Mouse (Mus musculus): Measurements from ENCODE around the gene Paf1. TPM values are rescaled to one million over a fixed set of nuclear protein-coding genes. Genes with fewer than 3 reads are reported as not detected.
A peak's percentile ranks its signal among the peaks of the same experiment; 100 is the strongest.

The Paf1 gene
- total RNA-seq, 2 experiments from 2014 or later = 89.2 to 146 TPM

DNA sequence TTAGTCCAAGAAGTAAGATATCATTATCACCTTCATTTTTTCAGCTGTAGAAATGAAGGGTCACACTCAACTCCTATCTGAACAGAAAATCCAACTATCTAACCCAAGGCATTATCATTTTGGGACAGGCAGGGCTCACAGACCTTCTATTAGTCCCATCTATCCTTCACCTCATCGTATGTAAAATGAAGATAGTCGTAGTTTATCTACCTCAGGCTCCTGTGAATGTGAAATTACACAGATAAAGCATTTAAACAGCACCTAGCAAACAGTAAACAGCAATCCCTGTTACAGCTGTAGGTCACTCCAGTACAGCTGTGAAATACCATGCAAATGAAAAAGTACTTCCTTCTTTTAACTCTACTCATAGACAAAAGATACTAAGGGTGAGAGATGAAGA is 39.5 kb downstream of the Paf1 start:
- no peak for ATAC-seq (replicated peaks; ENCODE audit: poor library complexity)

DNA sequence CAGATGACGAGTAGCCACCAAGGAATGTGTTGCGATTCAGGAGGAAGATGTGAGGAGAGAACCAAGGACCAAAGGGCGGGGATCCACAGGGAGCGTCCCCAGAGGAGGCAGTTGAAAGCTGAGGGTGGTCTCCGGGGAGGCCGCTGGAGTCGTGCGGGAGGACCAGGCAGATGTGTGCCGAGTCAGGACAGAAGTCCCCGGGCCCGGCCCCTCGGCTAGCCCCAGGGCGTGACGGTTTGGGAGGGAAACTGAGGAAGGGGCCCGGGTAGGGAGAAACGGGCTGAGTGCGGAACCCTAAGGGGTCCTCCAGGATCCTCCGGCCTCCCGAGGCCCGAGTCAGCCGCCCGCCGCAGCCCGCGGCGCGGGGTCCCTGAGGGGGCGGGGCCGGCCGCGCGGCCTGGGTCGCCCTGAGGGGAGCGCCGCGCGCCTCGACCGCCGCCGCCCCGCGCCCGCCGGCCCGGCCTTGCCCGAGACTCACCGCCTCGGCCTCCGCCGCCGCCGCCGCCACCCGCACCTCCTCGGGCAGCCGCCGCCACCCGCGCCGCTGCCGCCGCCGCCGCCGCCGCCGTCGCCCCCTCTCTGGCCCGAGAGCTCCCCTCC is 43.0 kb downstream of the Paf1 start:
- no peak for ATAC-seq (replicated peaks; ENCODE audit: poor library complexity)

DNA sequence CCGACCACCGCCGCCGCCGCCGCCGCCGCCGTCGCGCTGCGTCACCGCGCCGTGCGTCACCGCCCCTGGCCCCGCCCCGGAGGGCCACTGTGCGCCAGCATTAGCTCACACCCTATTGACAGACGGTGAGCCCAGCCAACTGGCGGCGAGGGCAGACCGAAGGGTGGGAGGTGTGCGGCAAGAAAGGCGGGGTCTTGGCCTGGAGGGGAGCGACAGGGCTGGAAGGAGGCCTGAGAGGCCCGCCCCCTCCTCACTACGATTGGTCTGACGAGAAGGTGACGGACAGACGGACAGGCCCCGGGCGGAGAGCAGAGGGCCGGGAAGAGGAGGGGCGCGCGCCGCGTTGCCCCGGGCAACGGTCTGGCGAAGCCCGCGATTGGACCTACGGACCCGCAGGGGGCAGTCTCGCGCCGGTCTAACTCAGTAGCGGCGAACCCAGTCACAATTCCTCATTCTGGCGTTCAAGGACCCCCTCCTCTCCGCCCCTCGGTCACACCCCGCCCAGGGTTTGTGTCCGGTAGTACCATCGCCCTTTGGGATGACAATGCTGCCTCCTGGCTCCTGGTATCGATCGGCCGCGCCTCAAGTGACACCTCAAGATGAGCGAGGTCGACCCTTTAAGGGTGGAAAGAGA is 43.6 kb downstream of the Paf1 start:
- peak; percentile 83 for ATAC-seq (replicated peaks; ENCODE audit: poor library complexity)

DNA sequence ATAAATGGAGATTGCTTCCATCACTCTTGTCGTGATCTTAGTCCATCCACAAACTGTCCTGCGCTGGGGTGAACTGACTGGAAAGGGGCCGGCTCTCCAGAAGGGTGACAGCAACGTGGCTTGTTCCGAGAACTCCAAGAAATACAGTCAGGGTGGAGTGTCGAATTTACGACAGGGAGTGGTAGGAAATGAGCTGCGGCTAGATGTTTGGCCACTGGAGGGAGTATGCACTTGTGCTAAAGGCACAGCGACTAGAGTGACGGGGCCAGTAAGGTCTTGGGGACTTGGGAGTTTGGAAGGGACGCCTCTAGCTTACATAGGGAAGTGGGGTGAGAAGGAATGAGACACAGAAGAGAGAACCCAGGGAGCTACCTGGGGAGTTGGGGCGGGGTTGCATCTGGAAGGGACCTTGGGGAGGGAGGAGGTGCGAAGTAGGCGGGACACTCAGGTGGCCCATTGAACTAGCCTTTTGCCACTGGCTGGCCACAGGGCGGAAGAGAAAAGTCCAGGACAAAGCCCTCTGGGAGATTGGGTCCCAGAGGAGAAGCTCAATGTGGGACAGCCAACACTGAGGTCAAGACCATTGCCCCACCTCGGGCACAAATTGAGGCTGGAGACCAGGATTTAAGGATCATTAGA is 44.3 kb downstream of the Paf1 start, which contains the start of gene Gmfg:
Gmfg (plus strand) TSS at position 516 of the 639 bp plus-strand sequence.
- ATAC-seq (replicated peaks; ENCODE audit: poor library complexity) = peak; percentile 64

DNA sequence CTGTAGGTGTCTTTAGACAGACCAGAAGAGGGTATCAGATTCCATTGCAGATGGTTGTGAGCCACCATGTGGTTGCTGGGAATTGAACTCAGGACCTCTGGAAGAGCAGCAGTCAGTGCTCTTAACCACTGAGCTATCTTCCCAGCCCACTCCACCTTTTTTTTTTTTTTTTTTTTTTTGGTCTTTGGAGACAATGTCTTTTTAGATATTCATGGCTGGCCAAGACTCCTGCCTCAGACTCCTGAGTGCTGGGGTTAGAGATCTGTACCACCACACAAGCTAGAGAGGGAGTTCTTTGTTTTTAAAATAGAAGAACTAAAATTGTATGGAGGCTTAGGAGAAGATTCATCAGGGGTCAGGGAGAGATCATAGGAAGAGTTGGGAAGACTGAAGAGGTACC is 45.2 kb downstream of the Paf1 start:
- ATAC-seq (replicated peaks; ENCODE audit: poor library complexity) = no peak

GRCm38 (mm10) chr7:28438771-28439170 is 46.0 kb downstream of the Paf1 start:
- no peak for ATAC-seq (replicated peaks; ENCODE audit: poor library complexity)

- ATAC-seq (replicated peaks; ENCODE audit: poor library complexity) = peak; percentile 50
Observed at GRCm38 (mm10) chr7:28440739-28441138, 48.0 kb downstream of the Paf1 start.

DNA sequence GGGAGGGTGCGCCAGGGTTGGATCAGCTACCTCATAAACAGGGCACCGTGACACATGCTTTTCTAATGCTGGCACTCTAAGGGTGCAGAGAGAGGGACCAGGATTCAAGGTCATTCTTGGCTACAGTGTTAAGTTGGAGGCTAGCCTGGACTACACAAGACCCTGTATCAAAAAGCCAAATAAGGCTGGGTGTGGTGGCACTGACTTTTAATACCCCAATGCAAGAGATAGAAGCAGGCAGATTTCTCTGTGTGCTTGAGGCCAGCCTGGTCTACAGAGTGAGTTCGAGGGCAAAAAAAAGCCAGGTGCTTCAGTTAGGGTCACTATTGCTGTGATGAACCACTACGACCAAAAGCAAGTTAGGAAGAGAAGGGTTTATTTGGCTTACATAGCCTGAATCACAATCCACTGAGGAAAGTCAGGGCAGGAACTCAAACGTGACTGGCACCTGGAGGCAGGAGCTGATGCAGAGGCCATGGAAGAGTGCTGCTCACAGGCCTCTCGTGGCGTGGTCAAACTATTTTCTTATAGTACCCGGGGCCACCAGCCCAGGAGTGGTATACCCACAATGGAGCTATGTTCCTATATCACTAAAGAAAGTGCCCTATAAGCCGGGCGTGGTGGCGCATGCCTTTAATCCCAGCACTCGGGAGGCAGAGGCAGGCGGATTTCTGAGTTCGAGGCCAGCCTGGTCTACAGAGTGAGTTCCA is 49.2 kb downstream of the Paf1 start:
- ATAC-seq (replicated peaks; ENCODE audit: poor library complexity) = no peak

DNA sequence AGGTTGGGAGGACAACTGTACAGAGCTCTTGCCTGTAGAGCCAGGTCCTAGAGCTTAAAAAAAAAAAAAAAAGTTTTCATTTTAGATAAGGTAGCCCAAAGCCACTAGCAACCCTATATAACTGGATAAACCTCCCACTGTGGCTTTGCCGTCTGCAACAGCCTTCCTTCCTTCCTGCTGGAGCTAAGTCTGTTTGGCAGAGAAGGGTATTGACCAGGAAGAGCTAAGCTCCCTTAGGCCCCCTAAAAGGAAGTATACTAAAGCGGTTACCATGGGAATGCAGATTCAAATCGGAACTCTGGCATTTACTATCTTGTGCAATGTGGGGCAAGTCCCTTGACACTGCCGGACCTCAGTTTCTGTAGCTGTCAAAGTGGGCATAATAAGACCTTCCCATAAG is 49.9 kb downstream of the Paf1 start:
- ATAC-seq (replicated peaks; ENCODE audit: poor library complexity) = peak; percentile 79

DNA sequence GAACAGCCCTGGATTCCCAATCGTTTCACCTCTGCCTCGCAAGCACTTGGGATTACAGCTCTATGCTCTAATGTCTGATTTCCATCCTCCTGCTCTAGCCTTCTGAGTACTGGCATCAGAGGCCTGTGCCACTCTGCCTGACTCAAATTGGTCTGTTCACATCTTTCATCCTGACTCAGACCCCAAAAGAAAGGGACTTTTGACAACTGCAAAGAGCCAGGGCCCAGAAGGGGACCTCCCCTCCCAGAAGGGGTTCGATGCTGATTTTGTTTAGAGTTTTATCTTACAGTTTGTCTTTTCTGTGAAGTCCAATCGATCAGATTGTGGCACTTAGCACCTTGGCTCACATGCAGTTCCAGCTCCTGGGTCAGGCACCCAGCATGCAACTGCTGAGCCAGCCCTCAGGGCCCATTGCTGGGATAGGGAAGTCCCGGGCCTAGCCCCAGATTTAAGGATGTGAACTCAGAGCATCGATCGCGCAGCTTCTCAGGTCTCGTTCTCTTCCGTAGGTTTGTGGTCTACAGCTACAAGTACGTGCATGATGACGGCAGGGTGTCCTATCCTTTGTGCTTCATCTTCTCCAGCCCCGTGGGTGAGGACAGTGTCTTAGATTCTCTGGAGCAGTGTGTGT is 51.7 kb downstream of the Paf1 start:
- ATAC-seq (replicated peaks; ENCODE audit: poor library complexity) = 0 out of 2 replicates have a peak, but pooled peaks have one; percentile 8

- peak; percentile 45 for ATAC-seq (replicated peaks; ENCODE audit: poor library complexity)
Observed at GRCm38 (mm10) chr7:28446446-28446845, 53.7 kb downstream of the Paf1 start.

- no peak for ATAC-seq (replicated peaks; ENCODE audit: poor library complexity)
Observed at GRCm38 (mm10) chr7:28447101-28447830, 54.5 kb downstream of the Paf1 start.

DNA sequence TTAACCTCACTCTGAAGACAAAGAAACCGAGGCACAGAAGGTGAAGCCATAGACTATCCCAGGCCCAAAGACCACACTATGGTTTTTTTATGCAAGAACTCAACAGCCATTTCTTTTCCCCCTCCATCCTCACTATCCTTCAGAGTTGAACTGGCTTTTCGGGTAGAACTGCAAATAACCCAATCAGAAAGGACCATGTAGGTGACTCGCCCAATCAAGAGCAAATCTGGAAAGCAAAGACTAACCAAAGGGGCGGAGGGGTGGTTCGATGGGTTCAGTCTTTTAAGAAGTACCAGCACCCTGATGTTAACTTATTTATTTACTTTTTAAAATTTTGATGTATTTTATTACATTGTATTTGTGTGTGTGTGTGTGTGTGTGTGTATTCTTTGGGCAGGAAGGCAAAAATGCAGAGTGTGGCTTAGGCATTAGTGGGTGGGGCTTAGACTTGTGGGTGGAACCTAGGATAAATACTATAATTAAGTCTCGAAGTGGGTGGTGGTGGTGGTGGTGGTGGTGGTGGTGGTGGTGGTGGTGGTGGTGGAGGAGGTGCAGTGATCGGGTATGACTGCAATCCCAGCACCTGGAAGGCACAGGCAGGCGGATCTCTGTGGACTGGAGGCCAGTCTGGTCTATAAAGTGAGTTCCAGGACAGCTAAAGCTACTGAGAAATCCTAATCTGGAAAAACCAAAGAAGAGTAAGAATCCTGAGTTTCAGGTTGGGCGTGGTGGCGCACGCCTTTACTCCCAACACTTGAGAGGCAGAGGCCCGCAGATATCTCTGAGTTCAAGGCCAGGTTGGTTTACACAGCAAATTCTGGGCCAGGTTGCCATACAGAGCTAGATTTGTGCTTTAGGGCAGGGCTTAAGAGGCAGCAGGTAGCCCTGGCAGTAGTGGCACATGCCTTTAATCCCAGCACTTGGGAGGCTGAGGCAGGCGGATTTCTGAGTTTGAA is 55.4 kb downstream of the Paf1 start:
- no peak for ATAC-seq (replicated peaks; ENCODE audit: poor library complexity)

Other genes with a start within 250 kb of the Paf1 start
- gene Fbl, start 223.2 kb upstream of the Paf1 start, total RNA-seq (2015) = 164 and 172 TPM in 2 replicates
- gene Fbl, start 223.2 kb upstream of the Paf1 start, total RNA-seq (2017) = 207 and 270 TPM in 2 replicates
- gene Dyrk1b, start 213.5 kb upstream of the Paf1 start, total RNA-seq (2015) = 1.2 and 2.1 TPM in 2 replicates
- 1.1 and 1.2 TPM in 2 replicates for gene Dyrk1b, start 213.5 kb upstream of the Paf1 start, total RNA-seq (2017)
- gene Eid2, start 125.1 kb upstream of the Paf1 start, total RNA-seq (2015) = 1.9 and 2.9 TPM in 2 replicates
- 3.5 TPM in 2 replicates for gene Eid2, start 125.1 kb upstream of the Paf1 start, total RNA-seq (2017)
- gene Eid2b, start 115.2 kb upstream of the Paf1 start, total RNA-seq (2015) = 3.6 and 4.5 TPM in 2 replicates
- 1.6 and 2.7 TPM in 2 replicates for gene Eid2b, start 115.2 kb upstream of the Paf1 start, total RNA-seq (2017)
- not detected in 2 replicates for gene Selenov, start 101.8 kb upstream of the Paf1 start, total RNA-seq (2015)
- not detected in 2 replicates for gene Selenov, start 101.8 kb upstream of the Paf1 start, total RNA-seq (2017)
- gene Dll3, start 90.7 kb upstream of the Paf1 start, total RNA-seq (2015) = not detected in 2 replicates
- gene Dll3, start 90.7 kb upstream of the Paf1 start, total RNA-seq (2017) = 0.25 and 0.34 TPM in 2 replicates
- gene Timm50, start 80.9 kb upstream of the Paf1 start, total RNA-seq (2015) = 41.2 and 45.2 TPM in 2 replicates
- gene Timm50, start 80.9 kb upstream of the Paf1 start, total RNA-seq (2017) = 37.6 and 51.9 TPM in 2 replicates
- gene Supt5, start 54.2 kb upstream of the Paf1 start, total RNA-seq (2015) = 44.5 and 67.5 TPM in 2 replicates
- 64.6 and 68.9 TPM in 2 replicates for gene Supt5, start 54.2 kb upstream of the Paf1 start, total RNA-seq (2017)
- gene Rps16, start 42.3 kb upstream of the Paf1 start, total RNA-seq (2015) = 3,279 and 3,562 TPM in 2 replicates
- gene Rps16, start 42.3 kb upstream of the Paf1 start, total RNA-seq (2017) = 756 and 903 TPM in 2 replicates
- 2.9 and 4.3 TPM in 2 replicates for gene Plekhg2, start 20.4 kb upstream of the Paf1 start, total RNA-seq (2015)
- gene Plekhg2, start 20.4 kb upstream of the Paf1 start, total RNA-seq (2017) = 2.0 and 2.1 TPM in 2 replicates
- 87.3 and 149 TPM in 2 replicates for gene Zfp36, start 12.7 kb upstream of the Paf1 start, total RNA-seq (2015)
- gene Zfp36, start 12.7 kb upstream of the Paf1 start, total RNA-seq (2017) = 26.0 and 46.4 TPM in 2 replicates
- 30.6 and 36.8 TPM in 2 replicates for gene Med29, start 243 bp upstream of the Paf1 start, total RNA-seq (2015)
- gene Med29, start 243 bp upstream of the Paf1 start, total RNA-seq (2017) = 18.0 and 21.1 TPM in 2 replicates
- 378 and 389 TPM in 2 replicates for gene Gmfg, start 44.5 kb downstream of the Paf1 start, total RNA-seq (2015)
- 658 and 664 TPM in 2 replicates for gene Gmfg, start 44.5 kb downstream of the Paf1 start, total RNA-seq (2017)
- gene Lrfn1, start 59.0 kb downstream of the Paf1 start, total RNA-seq (2015) = 1.2 TPM in 2 replicates
- gene Lrfn1, start 59.0 kb downstream of the Paf1 start, total RNA-seq (2017) = 1.7 and 2.3 TPM in 2 replicates
- gene Ifnl2, start 117.5 kb downstream of the Paf1 start, total RNA-seq (2015) = not detected in 2 replicates
- not detected in 2 replicates for gene Ifnl2, start 117.5 kb downstream of the Paf1 start, total RNA-seq (2017)
- gene Ifnl3, start 129.9 kb downstream of the Paf1 start, total RNA-seq (2015) = not detected in 2 replicates
- not detected in 2 replicates for gene Ifnl3, start 129.9 kb downstream of the Paf1 start, total RNA-seq (2017)
- not detected in 2 replicates for gene Sycn, start 147.9 kb downstream of the Paf1 start, total RNA-seq (2015)
- not detected in 2 replicates for gene Sycn, start 147.9 kb downstream of the Paf1 start, total RNA-seq (2017)
- gene Nccrp1, start 154.3 kb downstream of the Paf1 start, total RNA-seq (2015) = not detected in 2 replicates
- not detected in 2 replicates for gene Nccrp1, start 154.3 kb downstream of the Paf1 start, total RNA-seq (2017)
- gene Samd4b, start 205.2 kb downstream of the Paf1 start, total RNA-seq (2015) = 20.7 TPM in 2 replicates
- 2.7 and 4.3 TPM in 2 replicates for gene Samd4b, start 205.2 kb downstream of the Paf1 start, total RNA-seq (2017)
- 5.6 and 6.4 TPM in 2 replicates for gene Pak4, start 205.2 kb downstream of the Paf1 start, total RNA-seq (2015)
- gene Pak4, start 205.2 kb downstream of the Paf1 start, total RNA-seq (2017) = 3.3 and 3.9 TPM in 2 replicates
- not detected in 2 replicates for gene Acp7, start 238.4 kb downstream of the Paf1 start, total RNA-seq (2015)
- not detected in 2 replicates for gene Acp7, start 238.4 kb downstream of the Paf1 start, total RNA-seq (2017)

Measured in megakaryocyte progenitor cell, adult 5-6 weeks (primary cell).